Mouse (Mus musculus): ENCODE results near the gene Cacnb4.

- no peak for TF ChIP-seq CTCF (IDR thresholded peaks at IDR 0.05)
- no peak for TF ChIP-seq EP300 (IDR thresholded peaks at IDR 0.05)
Observed at GRCm38 (mm10) chr2:52548401-52548800, 128.2 kb downstream of the Cacnb4 start.

All from lung, postnatal 0 days (tissue).